Comparison of ENCODE assay signal across 8 mouse cellular contexts in the genomic region with DNA sequence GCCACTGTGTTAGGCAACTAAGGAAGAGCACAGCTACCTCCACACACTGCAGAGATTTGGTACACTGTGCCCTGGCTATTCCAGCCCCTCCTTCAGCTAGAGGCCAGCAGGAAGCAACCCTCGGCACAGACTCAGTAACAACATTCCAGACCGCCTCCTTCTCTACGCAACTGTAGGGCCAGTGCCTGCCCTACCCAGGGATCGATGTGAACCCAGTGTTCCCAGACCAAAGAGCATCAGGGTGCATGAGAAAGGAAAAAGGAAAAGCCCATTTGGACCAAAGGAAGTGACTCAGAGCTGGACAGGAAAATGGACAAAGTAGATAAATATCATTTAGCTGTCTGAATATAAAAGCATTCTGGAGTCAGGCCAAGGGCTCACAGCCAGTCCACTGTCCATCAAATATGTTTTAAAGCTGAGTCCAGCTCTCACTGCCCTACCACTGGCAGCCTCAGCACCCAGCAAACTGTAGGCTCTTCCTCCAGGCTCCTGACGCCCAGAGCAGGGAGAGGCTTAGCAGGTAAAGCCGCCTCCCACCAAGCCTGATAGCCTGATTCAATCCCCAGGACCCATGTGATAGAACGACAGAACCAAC. TPM values are rescaled to one million over a fixed set of nuclear protein-coding genes. Genes with fewer than 3 reads are reported as not detected.
DNase-seq lines count a peak whose midpoint lies in the region; ATAC-seq lines count a peak whose summit lies in the region.

No protein-coding gene starts in this region.

- no peaks in the 10 kb centered on the region for H3K36me3 ChIP-seq in midbrain, embryonic 16.5 days (ENCODE audit: control insufficient read depth, insufficient read depth, low read length)
- H3K36me3 ChIP-seq in forebrain, embryonic 13.5 days (ENCODE audit: poor library complexity, severe bottlenecking): peaks cover 46% of the 10 kb centered on the region

- 16% methylated on average over 7 of the region's 7 CpGs for WGBS in large intestine, adult 2 months
- WGBS in midbrain, embryonic 16.5 days: 65% methylated on average over 7 of the region's 7 CpGs
- WGBS in forebrain, embryonic 13.5 days: 71% methylated on average over 7 of the region's 7 CpGs

- peaks cover 12% of the 10 kb centered on the region; the same call in 1 of the 2 replicates for H3K4me1 ChIP-seq in midbrain, embryonic 16.5 days (ENCODE audit: control insufficient read depth, insufficient read depth, low read length)
- H3K4me1 ChIP-seq in forebrain, embryonic 13.5 days: peaks cover 40% of the 10 kb centered on the region

- H3K4me2 ChIP-seq in midbrain, embryonic 16.5 days (ENCODE audit: low read length): no peak overlapping the region
- H3K4me2 ChIP-seq in forebrain, embryonic 13.5 days: no peak overlapping the region

- no peaks in the 10 kb centered on the region for H3K27me3 ChIP-seq in midbrain, embryonic 16.5 days (ENCODE audit: control insufficient read depth, insufficient read depth, low read depth, low read length)
- H3K27me3 ChIP-seq in forebrain, embryonic 13.5 days: no peaks in the 10 kb centered on the region

- no peak overlapping the region for H3K4me3 ChIP-seq in midbrain, embryonic 16.5 days (ENCODE audit: low read depth, low read length)
- no peak overlapping the region for H3K4me3 ChIP-seq in forebrain, embryonic 13.5 days

- no peak for ATAC-seq in midbrain, embryonic 16.5 days
- no peak for ATAC-seq in forebrain, embryonic 13.5 days

- H3K9ac ChIP-seq in midbrain, embryonic 16.5 days (ENCODE audit: low read depth, low read length): no peak overlapping the region
- no peak overlapping the region for H3K9ac ChIP-seq in forebrain, embryonic 13.5 days

- intact Hi-C loops in heart, postnatal 14 days (cut with DNase I): no loop called here

- DNase-seq in 416B (ENCODE audit: low read depth): peak; percentile 71
- peak; percentile 62 for DNase-seq in adrenal gland, adult 8-10 months
- peak; percentile 69 to 74 for DNase-seq in heart, postnatal 14 days
- peak; percentile 43 for DNase-seq in large intestine, adult 2 months (ENCODE audit: low read depth, low spot score)
- DNase-seq in T-cell, adult 2 months (ENCODE audit: low spot score): no peak
- DNase-seq in cerebellum, adult 11 months: no peak

- peak overlapping the region; percentile 38; the same call in 1 of the 2 replicates for H3K27ac ChIP-seq in midbrain, embryonic 16.5 days (ENCODE audit: low read length)
- H3K27ac ChIP-seq in forebrain, embryonic 13.5 days: no peak overlapping the region

- no peaks in the 10 kb centered on the region for H3K9me3 ChIP-seq in midbrain, embryonic 16.5 days (replicated peaks; ENCODE audit: control insufficient read depth, low read length, poor library complexity, severe bottlenecking)
- H3K9me3 ChIP-seq in forebrain, embryonic 13.5 days (replicated peaks): no peaks in the 10 kb centered on the region

RNA-seq across cellular contexts. Expression of gene Map1lc3b, which starts 29.3 kb away (rescaled TPM):
- total RNA-seq in adrenal gland, adult 8-10 months (2022): 100 to 1,000 TPM; 167 to 214 (median 191) TPM
- 100 to 1,000 TPM; 215 to 228 TPM for total RNA-seq in heart, postnatal 14 days (2021)
- 54.3 and 68.1 TPM in 2 replicates for polyA plus RNA-seq in large intestine, adult 2 months (2012; rRNA removed)
- polyA plus RNA-seq in midbrain, embryonic 16.5 days (2015; fragmentation: Nextera tagmentation; extraction: Ambion mirVana): 362 and 370 TPM in 2 replicates
- polyA plus RNA-seq in forebrain, embryonic 13.5 days (2015; fragmentation: Nextera tagmentation; extraction: Ambion mirVana): 310 and 325 TPM in 2 replicates

RNA-seq across cellular contexts. Expression of gene Zcchc14, which starts 33.2 kb away (rescaled TPM):
- total RNA-seq in adrenal gland, adult 8-10 months (2022): 10 to 100 TPM; 38.8 to 62.5 (median 51.0) TPM
- 10 to 100 TPM; 33.9 to 38.5 TPM for total RNA-seq in heart, postnatal 14 days (2021)
- 9.8 and 19.2 TPM in 2 replicates for polyA plus RNA-seq in large intestine, adult 2 months (2012; rRNA removed)
- polyA plus RNA-seq in midbrain, embryonic 16.5 days (2015; fragmentation: Nextera tagmentation; extraction: Ambion mirVana): 23.9 and 28.2 TPM in 2 replicates
- polyA plus RNA-seq in forebrain, embryonic 13.5 days (2015; fragmentation: Nextera tagmentation; extraction: Ambion mirVana): 30.0 and 33.7 TPM in 2 replicates

RNA-seq across cellular contexts. Expression of gene Fbxo31, which starts 40.9 kb away (rescaled TPM):
- total RNA-seq in adrenal gland, adult 8-10 months (2022): 10 to 100 TPM; 33.4 to 52.9 (median 41.8) TPM
- 10 to 100 TPM; 74.4 to 93.8 TPM for total RNA-seq in heart, postnatal 14 days (2021)
- polyA plus RNA-seq in large intestine, adult 2 months (2012; rRNA removed): 11.1 and 12.5 TPM in 2 replicates
- 32.0 and 37.6 TPM in 2 replicates for polyA plus RNA-seq in midbrain, embryonic 16.5 days (2015; fragmentation: Nextera tagmentation; extraction: Ambion mirVana)
- 18.6 and 19.1 TPM in 2 replicates for polyA plus RNA-seq in forebrain, embryonic 13.5 days (2015; fragmentation: Nextera tagmentation; extraction: Ambion mirVana)

Comparison
In these comparisons a context has a peak if more than half of its experiments do, and no peak if none do; other contexts are left out.
1. DNase-seq: peak in 416B (single experiment), adrenal gland, adult 8-10 months (single experiment), heart, postnatal 14 days (2 of 2) and large intestine, adult 2 months (single experiment); none in T-cell, adult 2 months (single experiment) and cerebellum, adult 11 months (single experiment).